Mouse (Mus musculus): Measurements from ENCODE around the gene 1110004F10Rik.
"Not testable (repeated sequence)": the region's sequence is repeated elsewhere in the genome, so short reads cannot be mapped to it uniquely, and the experiment has no call there.

Gene 1110004F10Rik

GRCm38 (mm10) chr7:116039196-116039537 is at the start of gene 1110004F10Rik:
Gene 1110004F10Rik, plus strand, starts transcription at chr7:116039397.
- no peak for DNase-seq

GRCm38 (mm10) chr7:116002726-116003125 is 36.5 kb upstream of the 1110004F10Rik start:
- DNase-seq = no peak

GRCm38 (mm10) chr7:116029991-116030390 is 9.2 kb upstream of the 1110004F10Rik start:
- no peak for DNase-seq

- no peak for DNase-seq
These were observed 8.4 kb upstream of the 1110004F10Rik start for GRCm38 (mm10) chr7:116030597-116031387.

- DNase-seq = no peak
These were observed 7.8 kb upstream of the 1110004F10Rik start for GRCm38 (mm10) chr7:116031388-116031717.

- peak; percentile 14 for DNase-seq
These were observed 7.2 kb upstream of the 1110004F10Rik start for GRCm38 (mm10) chr7:116031718-116032595.

GRCm38 (mm10) chr7:116032596-116033307 is 6.4 kb upstream of the 1110004F10Rik start:
- peak; percentile 45 for DNase-seq

- no peak for DNase-seq
These were observed 5.6 kb upstream of the 1110004F10Rik start for GRCm38 (mm10) chr7:116033371-116034241.

- DNase-seq = no peak
These were observed 4.9 kb upstream of the 1110004F10Rik start for GRCm38 (mm10) chr7:116034282-116034758.

- DNase-seq = no peak
These were observed 3.7 kb upstream of the 1110004F10Rik start for GRCm38 (mm10) chr7:116035504-116035903.

GRCm38 (mm10) chr7:116036591-116037555 is 2.3 kb upstream of the 1110004F10Rik start:
- DNase-seq = no peak

- no peak for DNase-seq
These were observed 1.2 kb upstream of the 1110004F10Rik start for GRCm38 (mm10) chr7:116038024-116038423.

- DNase-seq = no peak
These were observed 686 bp upstream of the 1110004F10Rik start, which contains the start of gene Sox6 for GRCm38 (mm10) chr7:116038511-116038910. Gene Sox6, minus strand, starts transcription at chr7:116038796.

GRCm38 (mm10) chr7:116039538-116040466 is 605 bp downstream of the 1110004F10Rik start:
- peak; percentile 73 for DNase-seq

GRCm38 (mm10) chr7:116040470-116041019 is 1.3 kb downstream of the 1110004F10Rik start:
- DNase-seq = no peak

GRCm38 (mm10) chr7:116060739-116061138 is 21.5 kb downstream of the 1110004F10Rik start:
- no peak for DNase-seq

GRCm38 (mm10) chr7:116084366-116084765 is 45.2 kb downstream of the 1110004F10Rik start, which contains the start of gene Gm4353:
Gene Gm4353, minus strand, starts transcription at chr7:116084635.
- DNase-seq = not testable (repeated sequence)

- DNase-seq = peak; percentile 97
These were observed 53.7 kb downstream of the 1110004F10Rik start for GRCm38 (mm10) chr7:116092710-116093465.

Data from cerebellum, adult 8-10 months (tissue).